8 mouse cellular contexts compared by ENCODE assay signal in genomic region chr16:87245933-87246791, GRCm38 (mm10).
A peak's percentile ranks its signal among the peaks of the same experiment; 100 is the strongest.
DNase-seq lines count a peak whose midpoint lies in the region; ATAC-seq lines count a peak whose summit lies in the region.

No protein-coding gene starts in this region.

- DNase-seq in ES-CJ7 (ENCODE audit: low read depth, low spot score), result peak; percentile 56
- DNase-seq in adrenal gland, postnatal 10 days, result peak; percentile 78
- peak; percentile 74 to 84 for DNase-seq in heart, postnatal 14 days
- DNase-seq in layer of hippocampus, postnatal 25 days (ENCODE audit: extremely low spot score in 1 of 2, low spot score in 1 of 2), result peak; percentile 20 to 47
- peak; percentile 44 for DNase-seq in midbrain, embryonic 10.5 days (ENCODE audit: low spot score)
- peak; percentile 59 to 63 for DNase-seq in urinary bladder, adult 18-20 months (ENCODE audit: low spot score in 2 of 2)

- intact Hi-C loops in heart, postnatal 14 days (cut with DNase I), result loop anchor here (1.0 to 10.0 kb wide), 8 partner anchors 146 to 1439 kb away; no protein-coding TSS in a partner anchor

- no peak overlapping the region for H3K9ac ChIP-seq in forebrain, embryonic 16.5 days (replicated peaks; ENCODE audit: low read depth, low read length)

- H3K9me3 ChIP-seq in forebrain, embryonic 16.5 days (ENCODE audit: control insufficient read depth, low read length), result no peaks in the 10 kb centered on the region
- H3K9me3 ChIP-seq in midbrain, embryonic 10.5 days (replicated peaks), result no peaks in the 10 kb centered on the region

- no peak overlapping the region for H3K4me3 ChIP-seq in forebrain, embryonic 16.5 days (replicated peaks; ENCODE audit: low read length)
- peak overlapping the region; percentile 18; the same call in 1 of the 2 replicates for H3K4me3 ChIP-seq in midbrain, embryonic 10.5 days

- 59% methylated on average over 26 of the region's 26 CpGs for WGBS in forebrain, embryonic 16.5 days
- WGBS in midbrain, embryonic 10.5 days, result 70% methylated on average over 26 of the region's 26 CpGs

- peak overlapping the region; percentile 19; the same call in 1 of the 2 replicates for H3K4me2 ChIP-seq in forebrain, embryonic 16.5 days (ENCODE audit: low read length)

- no peaks in the 10 kb centered on the region for H3K27me3 ChIP-seq in forebrain, embryonic 16.5 days (replicated peaks; ENCODE audit: control insufficient read depth, insufficient read depth, low read length)
- no peaks in the 10 kb centered on the region for H3K27me3 ChIP-seq in midbrain, embryonic 10.5 days (ENCODE audit: low read depth, poor library complexity, severe bottlenecking)

- no peaks in the 10 kb centered on the region for H3K36me3 ChIP-seq in forebrain, embryonic 16.5 days (ENCODE audit: control insufficient read depth, insufficient read depth)
- H3K36me3 ChIP-seq in midbrain, embryonic 10.5 days, result no peaks in the 10 kb centered on the region

- no peak overlapping the region for H3K27ac ChIP-seq in forebrain, embryonic 16.5 days (ENCODE audit: low read length)
- no peak overlapping the region for H3K27ac ChIP-seq in midbrain, embryonic 10.5 days (replicated peaks)

- 0 out of 2 replicates have a peak, but pooled peaks cover 2% of the 10 kb centered on the region for H3K4me1 ChIP-seq in forebrain, embryonic 16.5 days (replicated peaks; ENCODE audit: control insufficient read depth, insufficient read depth, low read length)
- peaks cover 4% of the 10 kb centered on the region; the same call in 1 of the 2 replicates for H3K4me1 ChIP-seq in midbrain, embryonic 10.5 days

- peak; percentile 70 for ATAC-seq in forebrain, embryonic 16.5 days
- ATAC-seq in monocyte, adult 5-6 weeks (replicated peaks; ENCODE audit: insufficient number of reproducible peaks, low FRiP score, low TSS enrichment, poor library complexity, severe bottlenecking), result no peak
